Mouse (Mus musculus) retina, embryonic 14.5 days (tissue): ENCODE measurements around the gene Armh3.

Experiments used
- DNase-seq: peaks from one replicate; pipeline ENCODE4 v3.0.0-alpha.2; 2015; ENCODE audit warnings: low spot score

The Armh3 gene

GRCm38 (mm10) chr19:45997785-45998693 is at the start of gene Armh3:
Gene Armh3, minus strand, starts transcription at chr19:45998488.
- peak; percentile 94 for DNase-seq

GRCm38 (mm10) chr19:46047426-46047825 is 49.1 kb upstream of the Armh3 start:
- no peak for DNase-seq

DNA sequence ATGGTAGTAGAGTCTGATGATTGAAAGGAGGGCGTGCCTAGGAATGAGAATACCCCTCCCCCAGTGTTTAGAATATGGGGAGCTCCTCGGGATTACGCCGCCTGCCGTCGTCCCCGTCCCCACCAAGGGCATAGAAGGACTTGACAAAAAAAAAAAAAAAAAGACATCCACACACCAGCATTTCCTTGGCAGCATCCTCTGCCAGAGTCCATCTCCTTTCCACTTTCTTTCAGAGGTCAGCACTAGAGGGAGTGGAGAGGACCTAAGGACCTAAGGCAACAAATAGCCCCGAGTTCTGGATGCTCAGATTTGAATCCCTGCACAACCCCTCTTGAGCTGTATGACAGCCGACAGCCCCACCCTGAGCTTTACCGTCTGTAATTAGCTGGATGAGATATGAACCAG is 48.3 kb upstream of the Armh3 start:
- peak; percentile 21 for DNase-seq

DNA sequence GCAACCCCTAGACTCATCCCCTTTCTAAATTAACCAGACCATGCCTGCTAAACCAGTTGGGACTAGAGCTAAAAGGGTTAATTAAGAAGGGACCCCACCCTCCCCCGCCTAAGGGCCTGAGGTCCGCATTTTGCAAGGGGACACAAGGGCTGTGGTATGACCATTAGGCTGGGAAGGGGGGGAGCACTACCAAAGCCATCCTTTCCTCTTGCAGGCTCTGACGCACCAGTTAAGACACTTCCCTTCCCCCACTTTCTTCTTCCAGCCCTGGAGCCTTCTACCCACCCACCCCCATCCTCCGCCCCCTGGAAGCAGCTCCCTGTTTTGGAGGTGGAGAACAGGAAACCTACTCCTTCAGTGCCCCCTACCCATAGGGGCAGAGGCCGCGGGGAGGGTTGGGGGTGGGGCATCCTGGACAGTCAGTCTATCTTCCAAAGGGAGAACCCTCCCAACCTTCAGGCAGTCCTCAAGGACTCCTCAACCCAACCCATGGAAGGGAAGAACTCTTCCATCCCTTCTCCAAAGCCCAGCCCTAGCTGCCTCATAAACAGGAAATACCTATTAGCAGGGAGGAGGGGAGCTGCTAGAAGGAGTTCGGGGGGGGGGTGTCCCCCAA is 47.5 kb upstream of the Armh3 start:
- DNase-seq, result peak; percentile 64

GRCm38 (mm10) chr19:46044993-46045695 is 46.9 kb upstream of the Armh3 start, which contains the start of gene Ldb1:
Gene Ldb1, minus strand, starts transcription at chr19:46045214.
- DNase-seq, result peak; percentile 86

GRCm38 (mm10) chr19:46044271-46044992 is 46.1 kb upstream of the Armh3 start, which contains the start of gene Pprc1:
Gene Pprc1, plus strand, starts transcription at chr19:46044886.
- DNase-seq, result peak; percentile 47

- no peak for DNase-seq
Observed at GRCm38 (mm10) chr19:46043380-46043779, 45.1 kb upstream of the Armh3 start.

GRCm38 (mm10) chr19:46042476-46043011 is 44.3 kb upstream of the Armh3 start:
- peak; percentile 68 for DNase-seq

DNA sequence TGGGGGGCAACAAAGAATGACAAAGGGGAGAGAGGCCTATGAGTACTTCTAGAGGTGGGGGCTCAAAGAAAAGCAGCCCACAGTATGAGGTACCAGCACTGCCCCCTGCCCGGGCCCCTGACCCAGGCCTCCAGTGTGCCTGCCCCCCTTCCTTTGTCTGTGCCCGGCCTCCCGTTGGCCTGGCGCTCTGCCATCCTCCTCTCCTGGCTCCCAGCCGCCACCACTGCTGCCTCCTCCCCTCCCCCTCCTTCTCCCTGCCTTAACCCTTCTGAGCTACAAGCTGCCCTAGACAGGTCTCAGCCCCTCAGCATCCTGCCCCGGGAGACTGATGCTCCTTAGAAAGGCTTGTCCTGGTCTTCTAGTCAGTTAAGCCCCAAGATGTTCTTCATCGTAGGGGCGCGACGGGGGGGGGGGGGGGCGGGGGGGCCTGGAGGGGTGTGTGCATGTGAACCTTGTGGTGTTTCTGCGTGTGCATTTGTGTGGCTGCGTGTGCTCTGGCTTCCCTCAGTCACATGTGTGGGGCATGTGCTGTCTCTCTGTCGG is 43.7 kb upstream of the Armh3 start:
- peak; percentile 91 for DNase-seq

DNA sequence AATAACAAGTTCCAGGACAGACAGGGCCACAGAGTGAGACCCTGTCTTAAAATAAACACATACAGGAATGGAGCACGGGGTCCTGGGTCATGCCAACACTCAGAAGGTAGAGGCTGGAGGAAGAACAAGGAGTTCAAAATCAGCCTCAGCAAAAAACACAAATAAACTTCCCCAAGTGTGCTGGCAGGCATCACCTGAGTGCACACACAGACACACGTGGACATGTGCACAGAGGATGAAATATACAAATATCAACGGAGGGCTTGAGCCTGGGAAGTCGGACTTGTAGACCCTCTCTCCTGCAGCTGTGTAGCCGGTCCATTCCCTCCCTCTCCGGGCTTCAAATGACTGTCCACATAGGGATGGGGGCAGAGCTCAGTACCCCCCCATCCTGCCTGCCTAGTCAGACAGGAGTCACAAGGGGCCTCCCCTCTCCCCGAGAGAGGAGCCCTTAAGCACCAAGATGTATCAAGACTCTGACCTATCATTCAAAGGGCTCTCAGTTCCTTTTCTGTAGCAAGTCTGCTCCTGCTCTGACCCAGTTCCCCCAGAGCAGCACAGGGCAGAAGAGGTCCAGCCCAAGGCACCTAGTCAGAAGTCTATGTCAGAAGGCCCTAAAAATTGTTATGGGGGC is 43.1 kb upstream of the Armh3 start:
- DNase-seq, result no peak

GRCm38 (mm10) chr19:46040149-46040902 is 42.0 kb upstream of the Armh3 start:
- DNase-seq, result no peak

- peak; percentile 94 for DNase-seq
Observed at GRCm38 (mm10) chr19:46039478-46039877, 41.2 kb upstream of the Armh3 start.

DNA sequence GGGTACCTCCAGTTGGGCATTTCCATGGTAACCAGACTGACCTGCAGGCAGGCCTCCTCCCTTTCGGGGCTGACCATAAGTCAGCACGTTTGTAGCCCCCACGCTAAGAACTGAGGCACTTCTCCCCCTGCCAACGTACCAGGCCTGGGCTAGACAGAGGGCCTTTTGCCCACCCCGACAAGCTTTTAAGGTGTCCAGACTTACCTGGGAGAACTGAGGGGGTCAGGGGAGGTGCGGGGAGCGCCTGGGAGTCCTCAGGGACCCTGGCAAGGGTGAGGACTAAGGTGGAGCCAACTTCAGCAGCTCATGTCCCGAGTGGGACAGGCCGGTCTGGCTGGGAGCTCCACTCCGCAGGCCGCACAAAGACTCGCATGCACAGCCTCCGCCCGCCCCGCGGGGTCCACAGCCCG is 40.6 kb upstream of the Armh3 start:
- no peak for DNase-seq

- no peak for DNase-seq
Observed at GRCm38 (mm10) chr19:46037925-46038850, 39.9 kb upstream of the Armh3 start.

DNA sequence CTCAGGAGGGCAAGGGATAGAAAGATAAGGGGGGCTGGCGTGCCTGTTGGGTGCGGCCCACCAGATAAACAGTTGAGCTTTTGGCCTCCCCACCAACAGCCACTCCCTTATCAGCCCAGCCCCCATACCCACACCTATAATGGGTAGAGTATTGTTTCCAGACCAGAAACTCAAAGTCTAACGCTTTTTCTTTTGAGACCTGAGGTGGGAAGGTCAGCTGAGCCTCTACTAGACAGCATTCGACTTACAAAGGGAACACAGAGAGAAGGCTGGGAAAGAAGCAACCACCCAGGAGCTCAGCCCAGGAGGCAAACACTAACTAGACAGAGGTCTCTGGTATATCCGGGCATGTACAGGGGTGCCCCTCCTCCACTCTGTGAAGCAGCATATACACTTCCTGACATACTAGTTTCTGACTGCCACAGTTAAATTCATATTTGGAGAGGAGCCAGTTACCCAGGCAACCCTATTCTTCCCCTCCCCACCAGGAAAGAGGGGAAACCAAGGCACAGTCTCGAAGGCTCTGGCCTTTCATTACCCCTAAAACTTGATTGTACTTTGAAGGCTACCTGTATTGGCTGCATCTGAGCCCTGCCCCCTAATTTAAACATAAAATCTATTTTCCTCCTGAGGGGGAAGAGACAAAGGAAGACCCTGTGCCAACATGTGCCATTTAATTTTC is 39.1 kb upstream of the Armh3 start:
- DNase-seq, result no peak

GRCm38 (mm10) chr19:46036477-46037242 is 38.4 kb upstream of the Armh3 start:
- peak; percentile 51 for DNase-seq

DNA sequence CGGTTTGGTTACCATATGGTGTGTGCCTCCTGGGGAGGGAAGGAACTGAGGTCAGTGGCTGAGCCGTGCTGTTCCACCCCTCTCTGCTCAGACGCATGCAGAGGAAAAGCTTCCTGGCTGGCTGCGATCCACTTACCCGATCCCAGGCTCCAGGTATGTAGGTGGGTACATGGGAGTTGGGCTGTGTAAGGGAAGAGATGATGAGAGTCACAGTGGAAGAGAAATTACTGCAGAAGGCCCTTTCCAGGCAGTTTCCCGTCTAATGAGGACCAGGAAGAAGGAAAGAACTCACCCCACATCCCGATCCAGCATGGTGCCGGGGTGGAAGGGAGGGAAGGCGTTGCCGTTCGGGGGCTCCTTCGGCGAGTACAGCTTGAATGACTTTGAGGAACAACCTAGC is 37.7 kb upstream of the Armh3 start:
- no peak for DNase-seq

DNA sequence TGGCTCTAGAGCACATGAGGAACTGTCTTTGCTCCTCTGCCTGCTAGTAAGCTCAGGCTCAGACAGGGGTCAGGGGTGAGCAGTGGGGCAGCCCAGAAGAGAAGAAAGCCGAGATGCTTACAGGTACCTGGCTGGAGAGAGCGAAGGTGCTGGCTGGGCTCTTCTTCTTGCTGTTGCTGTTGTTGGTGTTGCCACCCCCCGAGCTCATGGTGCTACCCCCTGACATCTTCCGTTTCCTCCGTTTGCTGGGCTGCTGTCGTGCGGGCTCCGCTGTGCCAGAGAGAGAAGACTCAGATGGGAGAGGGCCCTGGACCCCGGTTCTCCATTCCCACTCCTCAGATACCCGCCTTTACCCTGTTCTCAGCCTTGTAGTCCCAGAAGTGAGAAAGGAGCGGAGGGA is 35.6 kb upstream of the Armh3 start:
- DNase-seq, result no peak
